Mouse (Mus musculus): ENCODE measurements around the gene Rbms3. TPM values are rescaled to one million over a fixed set of nuclear protein-coding genes. Genes with fewer than 3 reads are reported as not detected.

The Rbms3 gene
- total and polyA plus RNA-seq, 2 experiments: 2.4 to 4.0 TPM

- Histone ChIP-seq H3K27me3 (ENCODE audit: control insufficient read depth, insufficient read depth, low read length) (no peaks in the 10 kb centered on the region), H3K4me1 (ENCODE audit: control insufficient read depth, insufficient read depth, low read length) (no peaks in the 10 kb centered on the region), H3K27ac (replicated peaks; ENCODE audit: insufficient read depth, low read depth, low read length) (no peak overlapping the region), H3K4me3 (ENCODE audit: insufficient read depth, low read depth, low read length) (no peak overlapping the region), H3K79me2 (ENCODE audit: control insufficient read depth, insufficient read depth, low read length) (no peaks in the 10 kb centered on the region), H3K36me3 (ENCODE audit: control insufficient read depth, insufficient read depth, low read length) (no peaks in the 10 kb centered on the region), H3K9ac (ENCODE audit: low read depth, low read length) (no peak overlapping the region)
- DNase-seq (ENCODE audit: extremely low read depth, low read depth, low spot score): no peak
- WGBS: 98% methylated on average over 5 of the region's 5 CpGs
- TF ChIP-seq CTCF (IDR thresholded peaks at IDR 0.05; ENCODE audit: low read depth, low read length) (no peak), POLR2A (IDR thresholded peaks at IDR 0.05; ENCODE audit: extremely low read depth, insufficient read depth, low read length) (no peak)
These were observed 1010.8 kb downstream of the Rbms3 start for GRCm38 (mm10) chr9:116618886-116619285.

- Histone ChIP-seq H3K36me3 (ENCODE audit: control insufficient read depth, insufficient read depth, low read length) (no peaks in the 10 kb centered on the region), H3K4me3 (ENCODE audit: insufficient read depth, low read depth, low read length) (no peak overlapping the region), H3K4me1 (ENCODE audit: control insufficient read depth, insufficient read depth, low read length) (no peaks in the 10 kb centered on the region), H3K9ac (ENCODE audit: low read depth, low read length) (no peak overlapping the region), H3K27ac (replicated peaks; ENCODE audit: insufficient read depth, low read depth, low read length) (no peak overlapping the region), H3K79me2 (ENCODE audit: control insufficient read depth, insufficient read depth, low read length) (no peaks in the 10 kb centered on the region), H3K27me3 (ENCODE audit: control insufficient read depth, insufficient read depth, low read length) (0 out of 2 replicates have a peak, but pooled peaks cover 5% of the 10 kb centered on the region)
- WGBS: 83% methylated on average over 7 of the region's 7 CpGs
- TF ChIP-seq POLR2A (IDR thresholded peaks at IDR 0.05; ENCODE audit: extremely low read depth, insufficient read depth, low read length) (no peak), CTCF (IDR thresholded peaks at IDR 0.05; ENCODE audit: low read depth, low read length) (no peak)
- peak; percentile 47 for DNase-seq (ENCODE audit: extremely low read depth, low read depth, low spot score)
These were observed 1016.4 kb downstream of the Rbms3 start for GRCm38 (mm10) chr9:116613276-116613675.

- no peak for DNase-seq (ENCODE audit: extremely low read depth, low read depth, low spot score)
- 98% methylated on average over 10 of the region's 10 CpGs for WGBS
- Histone ChIP-seq H3K36me3 (ENCODE audit: control insufficient read depth, insufficient read depth, low read length) (no peaks in the 10 kb centered on the region), H3K4me1 (ENCODE audit: control insufficient read depth, insufficient read depth, low read length) (no peaks in the 10 kb centered on the region), H3K79me2 (ENCODE audit: control insufficient read depth, insufficient read depth, low read length) (no peaks in the 10 kb centered on the region), H3K9ac (ENCODE audit: low read depth, low read length) (no peak overlapping the region), H3K27ac (replicated peaks; ENCODE audit: insufficient read depth, low read depth, low read length) (no peak overlapping the region), H3K4me3 (ENCODE audit: insufficient read depth, low read depth, low read length) (no peak overlapping the region), H3K27me3 (ENCODE audit: control insufficient read depth, insufficient read depth, low read length) (no peaks in the 10 kb centered on the region)
- TF ChIP-seq POLR2A (IDR thresholded peaks at IDR 0.05; ENCODE audit: extremely low read depth, insufficient read depth, low read length) (no peak), CTCF (IDR thresholded peaks at IDR 0.05; ENCODE audit: low read depth, low read length) (no peak)
These were observed 1033.7 kb downstream of the Rbms3 start for GRCm38 (mm10) chr9:116596046-116596445.

- TF ChIP-seq CTCF (IDR thresholded peaks at IDR 0.05; ENCODE audit: low read depth, low read length) (no peak), POLR2A (IDR thresholded peaks at IDR 0.05; ENCODE audit: extremely low read depth, insufficient read depth, low read length) (no peak)
- H3K9ac ChIP-seq (ENCODE audit: low read depth, low read length): no peak overlapping the region
- no peaks in the 10 kb centered on the region for H3K79me2 ChIP-seq (ENCODE audit: control insufficient read depth, insufficient read depth, low read length)
- H3K27me3 ChIP-seq (ENCODE audit: control insufficient read depth, insufficient read depth, low read length): no peaks in the 10 kb centered on the region
- H3K36me3 ChIP-seq (ENCODE audit: control insufficient read depth, insufficient read depth, low read length): no peaks in the 10 kb centered on the region
- H3K27ac ChIP-seq (replicated peaks; ENCODE audit: insufficient read depth, low read depth, low read length): no peak overlapping the region
- 87% methylated on average over 4 of the region's 4 CpGs for WGBS
- no peak overlapping the region for H3K4me3 ChIP-seq (ENCODE audit: insufficient read depth, low read depth, low read length)
- no peaks in the 10 kb centered on the region for H3K4me1 ChIP-seq (ENCODE audit: control insufficient read depth, insufficient read depth, low read length)
- DNase-seq (ENCODE audit: extremely low read depth, low read depth, low spot score): no peak
These were observed 1037.2 kb downstream of the Rbms3 start for GRCm38 (mm10) chr9:116592486-116592885.

GRCm38 (mm10) chr9:116591071-116591470, 1038.6 kb downstream of the Rbms3 start:
- no peak for TF ChIP-seq POLR2A (IDR thresholded peaks at IDR 0.05; ENCODE audit: extremely low read depth, insufficient read depth, low read length)
- TF ChIP-seq CTCF (IDR thresholded peaks at IDR 0.05; ENCODE audit: low read depth, low read length): no peak
- H3K36me3 ChIP-seq (ENCODE audit: control insufficient read depth, insufficient read depth, low read length): no peaks in the 10 kb centered on the region
- no peak overlapping the region for H3K4me3 ChIP-seq (ENCODE audit: insufficient read depth, low read depth, low read length)
- WGBS: 93% methylated on average over 9 of the region's 9 CpGs
- no peak overlapping the region for H3K27ac ChIP-seq (replicated peaks; ENCODE audit: insufficient read depth, low read depth, low read length)
- no peak for DNase-seq (ENCODE audit: extremely low read depth, low read depth, low spot score)
- H3K4me1 ChIP-seq (ENCODE audit: control insufficient read depth, insufficient read depth, low read length): no peaks in the 10 kb centered on the region
- H3K27me3 ChIP-seq (ENCODE audit: control insufficient read depth, insufficient read depth, low read length): no peaks in the 10 kb centered on the region
- H3K79me2 ChIP-seq (ENCODE audit: control insufficient read depth, insufficient read depth, low read length): no peaks in the 10 kb centered on the region
- no peak overlapping the region for H3K9ac ChIP-seq (ENCODE audit: low read depth, low read length)

GRCm38 (mm10) chr9:116569680-116570079, 1060.0 kb downstream of the Rbms3 start:
- no peak overlapping the region for H3K27ac ChIP-seq (replicated peaks; ENCODE audit: insufficient read depth, low read depth, low read length)
- H3K4me1 ChIP-seq (ENCODE audit: control insufficient read depth, insufficient read depth, low read length): no peaks in the 10 kb centered on the region
- 75% methylated on average over 2 of the region's 2 CpGs for WGBS
- TF ChIP-seq POLR2A (IDR thresholded peaks at IDR 0.05; ENCODE audit: extremely low read depth, insufficient read depth, low read length): no peak
- no peak for TF ChIP-seq CTCF (IDR thresholded peaks at IDR 0.05; ENCODE audit: low read depth, low read length)
- no peak overlapping the region for H3K4me3 ChIP-seq (ENCODE audit: insufficient read depth, low read depth, low read length)
- no peaks in the 10 kb centered on the region for H3K36me3 ChIP-seq (ENCODE audit: control insufficient read depth, insufficient read depth, low read length)
- H3K79me2 ChIP-seq (ENCODE audit: control insufficient read depth, insufficient read depth, low read length): no peaks in the 10 kb centered on the region
- no peak for DNase-seq (ENCODE audit: extremely low read depth, low read depth, low spot score)
- no peaks in the 10 kb centered on the region for H3K27me3 ChIP-seq (ENCODE audit: control insufficient read depth, insufficient read depth, low read length)
- no peak overlapping the region for H3K9ac ChIP-seq (ENCODE audit: low read depth, low read length)

All from liver, adult 2 months (tissue).